Mouse (Mus musculus): ENCODE data around the gene Tmem211.

- TF ChIP-seq HCFC1 (IDR thresholded peaks at IDR 0.05; ENCODE audit: low read depth, low read length) (no peak), PAX5 (IDR thresholded peaks at IDR 0.05; ENCODE audit: low read length) (no peak), NRF1 (IDR thresholded peaks at IDR 0.05; ENCODE audit: low read depth, low read length) (no peak), JUND (conservative IDR thresholded peaks at IDR 0.05; ENCODE audit: low read depth, low read length) (no peak), CTCF (conservative IDR thresholded peaks at IDR 0.05 in 1 of 2, IDR thresholded peaks at IDR 0.05 in 1 of 2; ENCODE audit: low read depth in 2 of 2, low read length in 2 of 2) (no peak), MYC (IDR thresholded peaks at IDR 0.05; ENCODE audit: low read depth, low read length) (no peak), USF1 (IDR thresholded peaks at IDR 0.05; ENCODE audit: low read depth, low read length) (no peak), EP300 (IDR thresholded peaks at IDR 0.05; ENCODE audit: low read length) (no peak), UBTF (IDR thresholded peaks at IDR 0.05; ENCODE audit: low read depth, low read length) (no peak), ETS1 (conservative IDR thresholded peaks at IDR 0.05; ENCODE audit: low read depth, low read length) (no peak)
These were observed 10.3 kb upstream of the Tmem211 start for GRCm38 (mm10) chr5:113216328-113216960.
